Comparison of ENCODE assay signal across 8 mouse cellular contexts in the genomic region with DNA sequence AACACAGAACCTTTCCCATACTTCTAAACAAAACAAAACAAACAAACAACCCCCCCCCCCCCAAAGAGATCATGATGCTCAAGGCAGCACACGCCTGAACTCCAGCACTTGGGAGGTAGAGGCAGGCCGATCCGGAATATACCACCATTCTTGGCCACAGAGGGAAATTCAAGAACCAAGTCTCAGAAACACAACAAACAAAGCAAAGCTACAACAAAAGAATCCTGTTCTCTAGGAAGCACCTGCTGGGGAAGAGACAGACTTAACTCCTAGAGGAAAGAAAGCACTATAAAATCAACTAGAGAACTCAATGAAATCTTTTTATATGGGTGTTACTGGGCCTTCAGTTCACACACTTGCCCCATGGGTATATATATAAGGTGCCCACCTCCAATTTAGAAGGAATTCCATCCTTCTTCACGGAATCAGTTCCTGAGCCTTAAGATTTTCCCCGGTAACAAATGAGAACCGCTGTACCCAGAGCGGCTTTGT.
A peak's percentile ranks its signal among the peaks of the same experiment; 100 is the strongest.
DNase-seq lines count a peak whose midpoint lies in the region; ATAC-seq and TF ChIP-seq lines count a peak whose summit lies in the region.

No protein-coding gene starts in this region.

- WGBS in liver, embryonic 11.5 days: 47% methylated on average over 7 of the region's 7 CpGs
- 31% methylated on average over 7 of the region's 7 CpGs for WGBS in embryonic facial prominence, embryonic 15.5 days
- 32% methylated on average over 7 of the region's 7 CpGs for WGBS in limb, embryonic 10.5 days
- 35% methylated on average over 7 of the region's 7 CpGs for WGBS in olfactory bulb, adult 2 months

- H3K9me3 ChIP-seq in liver, embryonic 11.5 days (ENCODE audit: control insufficient read depth, low read length): no peaks in the 10 kb centered on the region
- H3K9me3 ChIP-seq in embryonic facial prominence, embryonic 15.5 days (replicated peaks): no peaks in the 10 kb centered on the region
- H3K9me3 ChIP-seq in limb, embryonic 10.5 days (replicated peaks): no peaks in the 10 kb centered on the region

- no peaks in the 10 kb centered on the region for H3K36me3 ChIP-seq in liver, embryonic 11.5 days (ENCODE audit: control insufficient read depth, insufficient read depth, low read length)
- no peaks in the 10 kb centered on the region for H3K36me3 ChIP-seq in embryonic facial prominence, embryonic 15.5 days
- H3K36me3 ChIP-seq in limb, embryonic 10.5 days: no peaks in the 10 kb centered on the region

- ATAC-seq in liver, embryonic 11.5 days (replicated peaks; ENCODE audit: low FRiP score): no peak
- no peak for ATAC-seq in embryonic facial prominence, embryonic 15.5 days (ENCODE audit: insufficient number of reproducible peaks, low FRiP score, low TSS enrichment, low read depth)
- no peak for ATAC-seq in frontal cortex, adult (ENCODE audit: low TSS enrichment)

- H3K9ac ChIP-seq in liver, embryonic 11.5 days (ENCODE audit: low read depth, low read length): no peak overlapping the region
- H3K9ac ChIP-seq in embryonic facial prominence, embryonic 15.5 days: no peak overlapping the region

- peak overlapping the region; percentile 84 for H3K4me2 ChIP-seq in liver, embryonic 11.5 days
- peak overlapping the region; percentile 89 for H3K4me2 ChIP-seq in embryonic facial prominence, embryonic 15.5 days (replicated peaks)

- H3K27ac ChIP-seq in liver, embryonic 11.5 days (ENCODE audit: low read depth, low read length): no peak overlapping the region
- H3K27ac ChIP-seq in embryonic facial prominence, embryonic 15.5 days (replicated peaks): peak overlapping the region; percentile 95
- peak overlapping the region; percentile 98 for H3K27ac ChIP-seq in limb, embryonic 10.5 days
- peak overlapping the region; percentile 86; the same call in 1 of the 2 replicates for H3K27ac ChIP-seq in olfactory bulb, adult 2 months (ENCODE audit: insufficient read depth, low read depth, low read length)

- no peaks in the 10 kb centered on the region; the same call in 1 of the 2 replicates for H3K27me3 ChIP-seq in liver, embryonic 11.5 days (replicated peaks; ENCODE audit: control insufficient read depth, insufficient read depth, low read length)
- H3K27me3 ChIP-seq in embryonic facial prominence, embryonic 15.5 days: no peaks in the 10 kb centered on the region
- no peaks in the 10 kb centered on the region for H3K27me3 ChIP-seq in limb, embryonic 10.5 days (ENCODE audit: low read depth, poor library complexity, severe bottlenecking)

- TF ChIP-seq CTCF in olfactory bulb, adult 2 months (IDR thresholded peaks at IDR 0.05; ENCODE audit: insufficient read depth, low read depth, low read length): no peak

- H3K4me3 ChIP-seq in liver, embryonic 11.5 days (ENCODE audit: low read depth, low read length): no peak overlapping the region
- H3K4me3 ChIP-seq in embryonic facial prominence, embryonic 15.5 days (replicated peaks): peak overlapping the region; percentile 58; the same call in 1 of the 2 replicates
- H3K4me3 ChIP-seq in limb, embryonic 10.5 days: peak overlapping the region; percentile 56
- H3K4me3 ChIP-seq in olfactory bulb, adult 2 months (ENCODE audit: insufficient read depth, low read depth, low read length): peak overlapping the region; percentile 67

- peaks cover 7% of the 10 kb centered on the region for H3K4me1 ChIP-seq in liver, embryonic 11.5 days (replicated peaks; ENCODE audit: control insufficient read depth, insufficient read depth, low read length)
- H3K4me1 ChIP-seq in embryonic facial prominence, embryonic 15.5 days: peaks cover 61% of the 10 kb centered on the region
- H3K4me1 ChIP-seq in limb, embryonic 10.5 days: peaks cover 88% of the 10 kb centered on the region
- peaks cover 14% of the 10 kb centered on the region for H3K4me1 ChIP-seq in olfactory bulb, adult 2 months (ENCODE audit: control insufficient read depth, insufficient read depth, low read length)

- no peak for TF ChIP-seq POLR2A in olfactory bulb, adult 2 months (IDR thresholded peaks at IDR 0.05; ENCODE audit: insufficient read depth, low read depth, low read length)

- no peak for DNase-seq in liver, embryonic 11.5 days (ENCODE audit: low spot score)
- DNase-seq in liver: no peak
- DNase-seq in limb, embryonic 10.5 days (ENCODE audit: low spot score): no peak
- no peak for DNase-seq in layer of hippocampus, postnatal 25 days (ENCODE audit: extremely low spot score in 1 of 2, low spot score in 1 of 2)
- no peak for DNase-seq in left cerebral cortex, adult 9 months (ENCODE audit: low spot score in 2 of 2)
